Mouse (Mus musculus) liver, adult 2 months (tissue): Measurements from ENCODE around the gene Plvap.

Source experiments
- CTCF ChIP-seq: fragments of 200-500 bp; IDR thresholded peaks from 2 replicates; pipeline ENCODE4 v1.5.1; 2011; ENCODE audit warnings: low read depth, low read length, control low read depth
- POLR2A ChIP-seq: fragments of 200-500 bp; IDR thresholded peaks from 2 replicates; pipeline ENCODE4 v1.6.1; 2011; ENCODE audit warnings: low read length, control low read depth; ENCODE audit not compliant: insufficient read depth; ENCODE audit errors: extremely low read depth

DNA sequence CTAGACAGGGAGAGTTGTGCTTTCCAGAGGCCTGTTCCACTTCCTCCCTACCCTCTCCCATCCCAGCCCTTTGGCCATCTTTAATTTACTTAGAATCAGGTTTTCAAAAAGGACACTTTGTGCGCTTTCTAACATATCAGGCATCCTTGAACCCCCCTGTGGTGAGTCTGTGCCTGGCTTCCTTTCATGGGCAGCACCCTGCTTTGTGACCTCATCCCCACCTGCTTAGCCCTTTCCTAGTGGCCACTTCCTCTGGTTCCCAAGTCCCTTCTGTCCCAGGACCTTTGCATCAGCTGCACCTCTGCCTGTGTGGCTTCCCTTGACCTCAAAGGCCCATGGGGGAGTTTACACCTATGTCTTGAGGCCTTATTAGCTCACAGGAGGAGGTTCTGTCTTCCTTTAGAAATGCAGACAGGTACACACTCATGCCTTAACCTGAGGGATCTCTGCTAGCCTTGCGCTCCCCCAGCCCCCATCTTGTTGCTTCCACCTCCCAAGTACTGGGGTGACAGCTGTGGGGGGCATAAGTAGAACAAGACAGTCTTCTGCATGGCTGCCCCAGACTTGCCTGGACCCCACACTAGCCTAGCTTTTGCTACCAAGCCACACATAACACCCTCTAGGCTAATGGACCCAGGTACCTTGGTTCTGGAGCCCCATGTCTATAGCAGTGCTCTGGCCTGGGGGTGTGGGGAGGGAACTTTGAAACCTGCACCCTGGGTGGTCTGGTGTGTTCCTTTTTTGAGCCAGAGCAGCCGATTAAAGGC is 41.2 kb downstream of the Plvap start:
- no peak for TF ChIP-seq POLR2A
- TF ChIP-seq CTCF = no peak
